Mouse (Mus musculus): ENCODE measurements around the gene Ifna13. TPM values are rescaled to one million over a fixed set of nuclear protein-coding genes. Genes with fewer than 3 reads are reported as not detected.

Gene Ifna13
- not detected for polyA plus RNA-seq (2017; shearing (Covaris generic))

GRCm38 (mm10) chr4:88644359-88644758 lies at the start of gene Ifna13:
Gene Ifna13, minus strand, starts transcription at chr4:88644459.

DNA sequence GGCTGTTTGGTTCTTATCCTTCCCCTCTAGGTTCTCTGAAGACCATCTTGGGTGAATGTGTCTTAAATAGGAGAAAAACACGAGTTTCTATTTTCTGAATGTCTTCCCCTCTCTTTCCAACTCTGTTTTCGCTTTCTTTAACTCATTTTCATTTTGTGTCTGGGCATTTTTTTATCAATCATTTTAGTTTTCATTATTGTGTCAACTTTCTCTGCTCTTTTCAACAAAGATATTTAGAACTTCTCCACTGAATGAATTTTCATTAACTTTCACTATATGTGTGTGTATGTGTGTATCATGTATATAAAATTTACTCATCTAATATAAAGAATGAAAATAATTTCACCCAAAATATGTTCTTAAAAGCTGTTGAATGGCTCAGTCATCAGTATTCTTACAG lies 47.0 kb upstream of the Ifna13 start, which contains the start of gene Ifnab:
Gene Ifnab, minus strand, starts transcription at position 101 of the 400 bp plus-strand sequence.

GRCm38 (mm10) chr4:88683812-88684211 lies 39.6 kb upstream of the Ifna13 start, which contains the start of gene Ifna2:
Gene Ifna2, minus strand, starts transcription at chr4:88683912.

DNA sequence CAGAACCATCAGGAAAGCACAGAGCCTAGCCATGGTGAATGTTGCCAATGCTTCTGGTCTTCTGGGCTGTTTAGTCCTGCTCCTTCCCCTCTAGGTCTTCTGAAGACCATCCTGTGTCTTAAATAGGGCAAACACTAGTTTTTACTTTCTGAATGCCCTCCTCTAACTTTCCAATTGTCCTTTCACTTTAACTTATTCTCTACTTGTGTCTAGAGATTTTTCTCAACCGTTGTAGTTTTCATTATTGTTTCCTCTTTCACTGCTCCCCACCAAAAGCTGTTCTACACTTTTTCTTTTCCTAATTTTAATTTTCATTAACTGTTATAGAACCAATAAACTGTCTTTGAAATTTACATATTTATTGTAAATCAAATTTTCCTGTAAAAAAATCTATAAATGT lies 32.6 kb upstream of the Ifna13 start, which contains the start of gene Ifna16:
Gene Ifna16, minus strand, starts transcription at position 101 of the 400 bp plus-strand sequence.

DNA sequence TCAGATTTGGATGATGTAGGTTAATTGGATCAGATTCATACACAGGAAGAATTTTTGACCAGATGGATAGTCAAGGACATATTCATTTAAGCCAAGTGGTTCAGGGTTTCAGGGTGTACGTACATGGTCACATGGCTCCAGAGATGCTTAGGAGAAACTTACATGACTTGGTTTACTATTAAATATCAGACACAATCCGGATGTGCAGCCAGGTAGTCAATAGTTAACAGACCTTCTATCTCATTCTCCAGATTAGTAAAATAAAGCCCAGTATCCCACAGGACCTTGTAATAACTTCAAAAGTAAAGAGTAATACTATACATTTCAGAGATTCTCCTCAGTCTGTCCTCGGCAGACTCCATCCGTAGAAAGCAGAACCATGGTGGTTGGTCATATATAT lies 9.9 kb downstream of the Ifna13 start, which contains the start of gene C87499:
Gene C87499, minus strand, starts transcription at position 101 of the 400 bp plus-strand sequence.

DNA sequence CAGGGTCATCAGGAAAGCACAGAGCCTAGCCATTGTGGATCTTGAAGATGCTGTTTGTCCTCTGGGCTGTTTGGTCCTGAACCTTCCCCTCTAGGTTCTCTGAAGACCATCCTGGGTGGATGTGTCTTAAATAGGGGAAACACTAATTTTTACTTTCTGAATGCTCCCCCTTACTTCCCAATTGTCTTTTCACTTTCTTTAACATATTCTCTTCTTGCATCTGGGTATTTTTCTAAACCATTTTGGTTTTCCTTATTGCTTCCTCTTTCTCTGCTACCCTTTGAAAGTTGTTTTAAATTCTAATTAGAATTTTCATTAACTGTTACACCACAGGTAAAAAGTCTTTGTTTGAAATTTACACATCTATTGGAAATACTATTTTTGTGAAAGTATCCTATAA lies 41.0 kb downstream of the Ifna13 start, which contains the start of gene Ifna12:
Gene Ifna12, minus strand, starts transcription at position 101 of the 400 bp plus-strand sequence.

Other genes starting within 250 kb of the Ifna13 start
- gene Hacd4, start 205.5 kb downstream of the Ifna13 start, polyA plus RNA-seq (2017; shearing (Covaris generic)): under 1 TPM; 0.13 to 0.81 TPM
- not detected for gene Ifnb1, start 121.7 kb downstream of the Ifna13 start, polyA plus RNA-seq (2017; shearing (Covaris generic))
- under 1 TPM in 1 of 2 experiments, not detected in 1; 0.60 TPM for gene Ifna15, start 86.2 kb downstream of the Ifna13 start, polyA plus RNA-seq (2017; shearing (Covaris generic))
- gene Ifna14, start 72.7 kb downstream of the Ifna13 start, polyA plus RNA-seq (2017; shearing (Covaris generic)): not detected
- gene Ifna9, start 52.1 kb downstream of the Ifna13 start, polyA plus RNA-seq (2017; shearing (Covaris generic)): not detected
- gene Ifna12, start 41.1 kb downstream of the Ifna13 start, polyA plus RNA-seq (2017; shearing (Covaris generic)): not detected
- gene C87499, start 10.0 kb downstream of the Ifna13 start, polyA plus RNA-seq (2017; shearing (Covaris generic)): not detected
- not detected for gene Ifna16, start 32.5 kb upstream of the Ifna13 start, polyA plus RNA-seq (2017; shearing (Covaris generic))
- not detected for gene Ifna2, start 39.5 kb upstream of the Ifna13 start, polyA plus RNA-seq (2017; shearing (Covaris generic))
- not detected for gene Ifnab, start 46.9 kb upstream of the Ifna13 start, polyA plus RNA-seq (2017; shearing (Covaris generic))
- under 1 TPM in 1 of 2 experiments, not detected in 1; 0.48 TPM for gene Gm26566, start 77.3 kb upstream of the Ifna13 start, polyA plus RNA-seq (2017; shearing (Covaris generic))
- 10 to 100 TPM; 18.8 to 27.9 TPM for gene Klhl9, start 78.0 kb upstream of the Ifna13 start, polyA plus RNA-seq (2017; shearing (Covaris generic))
- gene Gm13271, start 110.4 kb upstream of the Ifna13 start, polyA plus RNA-seq (2017; shearing (Covaris generic)): not detected
- under 1 TPM; 0.75 to 0.85 TPM for gene Gm13283, start 115.7 kb upstream of the Ifna13 start, polyA plus RNA-seq (2017; shearing (Covaris generic))
- under 1 TPM in 1 of 2 experiments, not detected in 1; 0.19 TPM for gene Gm13290, start 129.4 kb upstream of the Ifna13 start, polyA plus RNA-seq (2017; shearing (Covaris generic))
- gene Gm13289, start 132.5 kb upstream of the Ifna13 start, polyA plus RNA-seq (2017; shearing (Covaris generic)): not detected
- not detected for gene Gm13272, start 135.4 kb upstream of the Ifna13 start, polyA plus RNA-seq (2017; shearing (Covaris generic))
- under 1 TPM in 1 of 2 experiments, not detected in 1; 0.48 TPM for gene Ifnz, start 137.7 kb upstream of the Ifna13 start, polyA plus RNA-seq (2017; shearing (Covaris generic))
- not detected for gene Gm13276, start 141.2 kb upstream of the Ifna13 start, polyA plus RNA-seq (2017; shearing (Covaris generic))
- gene Gm13277, start 144.2 kb upstream of the Ifna13 start, polyA plus RNA-seq (2017; shearing (Covaris generic)): not detected
- gene Gm13278, start 147.1 kb upstream of the Ifna13 start, polyA plus RNA-seq (2017; shearing (Covaris generic)): not detected
- not detected for gene Gm13275, start 150.0 kb upstream of the Ifna13 start, polyA plus RNA-seq (2017; shearing (Covaris generic))
- not detected for gene Gm13279, start 152.9 kb upstream of the Ifna13 start, polyA plus RNA-seq (2017; shearing (Covaris generic))
- gene Gm13285, start 155.2 kb upstream of the Ifna13 start, polyA plus RNA-seq (2017; shearing (Covaris generic)): 1 to 10 TPM in 1 of 2 experiments, under 1 TPM in 1; 0.80 to 1.1 TPM
- gene Gm13287, start 158.8 kb upstream of the Ifna13 start, polyA plus RNA-seq (2017; shearing (Covaris generic)): not detected
- under 1 TPM in 1 of 2 experiments, not detected in 1; 0.10 TPM for gene Gm13288, start 161.1 kb upstream of the Ifna13 start, polyA plus RNA-seq (2017; shearing (Covaris generic))
- not detected for gene Ifna7, start 171.8 kb upstream of the Ifna13 start, polyA plus RNA-seq (2017; shearing (Covaris generic))
- gene Ifna11, start 175.5 kb upstream of the Ifna13 start, polyA plus RNA-seq (2017; shearing (Covaris generic)): not detected
- gene Ifna6, start 183.0 kb upstream of the Ifna13 start, polyA plus RNA-seq (2017; shearing (Covaris generic)): not detected
- gene Ifna5, start 191.1 kb upstream of the Ifna13 start, polyA plus RNA-seq (2017; shearing (Covaris generic)): not detected
- gene Ifna4, start 197.4 kb upstream of the Ifna13 start, polyA plus RNA-seq (2017; shearing (Covaris generic)): not detected
- gene Ifna1, start 205.6 kb upstream of the Ifna13 start, polyA plus RNA-seq (2017; shearing (Covaris generic)): not detected
- not detected for gene Ifne, start 235.7 kb upstream of the Ifna13 start, polyA plus RNA-seq (2017; shearing (Covaris generic))

All from activated CD4-positive, CD25-positive, alpha-beta regulatory T cell (primary cell).